Comparison of ENCODE assay signal across 20 mouse cellular contexts in the genomic region with DNA sequence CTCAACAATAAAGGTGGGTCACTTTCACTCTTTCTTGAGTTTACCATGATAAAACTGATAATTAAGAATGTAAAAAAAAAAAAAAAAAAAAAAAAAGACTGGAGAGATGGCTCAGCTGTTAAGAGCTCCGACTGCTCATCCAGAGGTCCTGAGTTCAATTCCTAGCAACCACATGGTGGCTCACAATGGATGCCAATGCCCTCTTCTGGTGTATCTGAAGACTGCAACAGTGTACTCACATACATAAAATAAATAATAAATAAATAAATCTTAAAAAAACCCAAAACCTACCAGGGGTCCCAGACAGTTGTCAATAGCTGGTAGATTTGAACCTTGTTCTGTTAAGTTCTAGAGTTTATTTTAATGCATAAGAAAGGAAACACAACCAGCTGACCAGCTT. TPM values are rescaled to one million over a fixed set of nuclear protein-coding genes. Genes with fewer than 3 reads are reported as not detected.
DNase-seq lines count a peak whose midpoint lies in the region; ATAC-seq and TF ChIP-seq lines count a peak whose summit lies in the region.
"Had no signal": no experiment of that assay in that cellular context is flagged by ENCODE, and none has a peak within 500 bp of the region (broad histone marks: within the 10 kb centered on the region; RNA-seq: fewer than 3 reads in every experiment).

No protein-coding gene starts in this region.

- peaks cover 8% of the 10 kb centered on the region; the same call in 1 of the 2 replicates for H3K4me1 ChIP-seq in kidney, adult 2 months (ENCODE audit: control insufficient read depth, insufficient read depth, low read length)
- H3K4me1 ChIP-seq in kidney, embryonic 14.5 days (ENCODE audit: control insufficient read depth, insufficient read depth, low read length), result peaks cover 10% of the 10 kb centered on the region
- peaks cover 1% of the 10 kb centered on the region; the same call in 1 of the 2 replicates for H3K4me1 ChIP-seq in lung, postnatal 0 days (ENCODE audit: insufficient read depth, low read depth, low read length)

- no peaks in the 10 kb centered on the region for H3K9me3 ChIP-seq in kidney, embryonic 14.5 days (ENCODE audit: control insufficient read depth, low read length)
- H3K9me3 ChIP-seq in lung, postnatal 0 days (ENCODE audit: low read length), result no peaks in the 10 kb centered on the region
- H3K9me3 ChIP-seq: forebrain, embryonic 12.5 days; heart, embryonic 12.5 days; limb, embryonic 10.5 days; lung, embryonic 15.5 days; stomach, embryonic 15.5 days had no signal

- H3K4me2 ChIP-seq in kidney, embryonic 14.5 days (replicated peaks; ENCODE audit: low read depth, low read length), result no peak overlapping the region
- H3K4me2 ChIP-seq in lung, postnatal 0 days (replicated peaks; ENCODE audit: low read depth, low read length), result no peak overlapping the region
- H3K4me2 ChIP-seq: forebrain, embryonic 12.5 days; heart, embryonic 12.5 days; lung, embryonic 15.5 days; midbrain, embryonic 11.5 days; stomach, embryonic 15.5 days had no signal

- H3K27me3 ChIP-seq in kidney, adult 2 months (replicated peaks; ENCODE audit: control insufficient read depth, insufficient read depth, low read length), result no peaks in the 10 kb centered on the region
- H3K27me3 ChIP-seq in kidney, embryonic 14.5 days (ENCODE audit: control insufficient read depth, insufficient read depth, low read length), result peaks cover 45% of the 10 kb centered on the region
- peaks cover 2% of the 10 kb centered on the region; the same call in 1 of the 2 replicates for H3K27me3 ChIP-seq in lung, postnatal 0 days (replicated peaks; ENCODE audit: insufficient read depth, low read length)

- WGBS in kidney, adult 2 months, result 70% methylated on average over 1 of the region's 1 CpGs
- WGBS in kidney, embryonic 14.5 days, result 88% methylated on average over 1 of the region's 1 CpGs
- WGBS in lung, postnatal 0 days, result 79% methylated on average over 1 of the region's 1 CpGs

- TF ChIP-seq CTCF in kidney, adult 2 months (conservative IDR thresholded peaks at IDR 0.05; ENCODE audit: insufficient read depth, insufficient read length, low read depth, low read length), result 0 out of 2 replicates have a peak, but pooled peaks have one; percentile 15
- peak; percentile 53 for TF ChIP-seq CTCF in lung, postnatal 0 days (IDR thresholded peaks at IDR 0.05)

- no peaks in the 10 kb centered on the region for H3K36me3 ChIP-seq in kidney, adult 2 months (ENCODE audit: control insufficient read depth, insufficient read depth, low read length)
- H3K36me3 ChIP-seq in kidney, embryonic 14.5 days (ENCODE audit: control insufficient read depth, insufficient read depth, low read length), result no peaks in the 10 kb centered on the region
- no peaks in the 10 kb centered on the region for H3K36me3 ChIP-seq in lung, postnatal 0 days (ENCODE audit: insufficient read depth, low read length)
- H3K36me3 ChIP-seq: forebrain, embryonic 12.5 days; heart, embryonic 12.5 days; limb, embryonic 10.5 days; lung, embryonic 15.5 days; stomach, embryonic 15.5 days had no signal

- TF ChIP-seq POLR2A in kidney, adult 2 months (IDR thresholded peaks at IDR 0.05; ENCODE audit: low read depth, low read length), result no peak

- no peak for TF ChIP-seq EP300 in lung, postnatal 0 days (IDR thresholded peaks at IDR 0.05)

- H3K4me3 ChIP-seq in kidney, adult 2 months (ENCODE audit: insufficient read depth, low read depth, low read length), result no peak overlapping the region
- no peak overlapping the region for H3K4me3 ChIP-seq in kidney, embryonic 14.5 days (ENCODE audit: low read length)
- H3K4me3 ChIP-seq in lung, postnatal 0 days (ENCODE audit: low read depth, low read length), result no peak overlapping the region
- H3K4me3 ChIP-seq: forebrain, embryonic 12.5 days; heart, embryonic 12.5 days; limb, embryonic 10.5 days; lung, embryonic 15.5 days; myocyte; stomach, embryonic 15.5 days had no signal

- ATAC-seq in kidney, embryonic 14.5 days (ENCODE audit: low FRiP score, low TSS enrichment), result no peak
- no peak for ATAC-seq in lung, postnatal 0 days
- ATAC-seq: inflammation-experienced regulatory T-cells, adult 6 months had no signal

- DNase-seq in kidney, adult 2 months, result peak; percentile 42
- peak; percentile 30 for DNase-seq in lung, postnatal 0 days (ENCODE audit: low spot score)
- DNase-seq in lung, adult 18-20 months, result no peak
- DNase-seq in ES-CJ7 (ENCODE audit: low read depth, low spot score), result peak; percentile 38
- peak; percentile 51 for DNase-seq in brain, adult 2 months (ENCODE audit: low read depth, low spot score)
- no peak for DNase-seq in ovary, postnatal 36 days (ENCODE audit: low spot score)
- DNase-seq: adrenal gland, postnatal 10 days; cerebellum, adult 2 months; gastrocnemius, postnatal 10 days; heart, postnatal 4 days; right cerebral cortex, adult 18-20 months had no signal

- H3K9ac ChIP-seq in kidney, embryonic 14.5 days (ENCODE audit: low read depth, low read length), result no peak overlapping the region
- no peak overlapping the region for H3K9ac ChIP-seq in lung, postnatal 0 days (replicated peaks; ENCODE audit: low read depth)
- H3K9ac ChIP-seq: forebrain, embryonic 12.5 days; heart, embryonic 12.5 days; lung, embryonic 15.5 days; stomach, embryonic 15.5 days had no signal

- no peak overlapping the region for H3K27ac ChIP-seq in kidney, adult 2 months (ENCODE audit: insufficient read depth, low read depth, low read length)
- no peak overlapping the region for H3K27ac ChIP-seq in kidney, embryonic 14.5 days (ENCODE audit: low read depth, low read length)
- no peak overlapping the region for H3K27ac ChIP-seq in lung, postnatal 0 days (ENCODE audit: low read length)
- H3K27ac ChIP-seq: forebrain, embryonic 12.5 days; limb, embryonic 10.5 days; lung, embryonic 15.5 days; stomach, embryonic 15.5 days had no signal

RNA-seq across cellular contexts. Expression of a gene that starts 5.8 kb away (rescaled TPM):
- 4.7 and 7.7 TPM in 2 replicates for polyA plus RNA-seq in kidney, adult 2 months (2012; rRNA removed)
- polyA plus RNA-seq in kidney, embryonic 14.5 days (2014; fragmentation: Nextera tagmentation; extraction: Ambion mirVana), result 3.1 and 3.4 TPM in 2 replicates
- polyA plus RNA-seq in lung, postnatal 0 days (2015; fragmentation: Nextera tagmentation; extraction: Ambion mirVana), result 4.0 and 4.2 TPM in 2 replicates

RNA-seq across cellular contexts. Expression of a gene that starts 7.8 kb away (rescaled TPM):
- 7.6 and 9.1 TPM in 2 replicates for polyA plus RNA-seq in kidney, adult 2 months (2012; rRNA removed)
- 1.1 and 1.3 TPM in 2 replicates for polyA plus RNA-seq in kidney, embryonic 14.5 days (2014; fragmentation: Nextera tagmentation; extraction: Ambion mirVana)
- polyA plus RNA-seq in lung, postnatal 0 days (2015; fragmentation: Nextera tagmentation; extraction: Ambion mirVana), result 85.6 and 94.9 TPM in 2 replicates
- polyA plus RNA-seq: midbrain, embryonic 11.5 days; myocyte had no signal

RNA-seq across cellular contexts. Expression of a gene that starts 8.6 kb away (rescaled TPM):
- polyA plus RNA-seq in kidney, adult 2 months (2012; rRNA removed), result 17.8 and 18.3 TPM in 2 replicates
- polyA plus RNA-seq in kidney, embryonic 14.5 days (2014; fragmentation: Nextera tagmentation; extraction: Ambion mirVana), result 6.8 and 10.8 TPM in 2 replicates
- polyA plus RNA-seq in lung, postnatal 0 days (2015; fragmentation: Nextera tagmentation; extraction: Ambion mirVana), result 7.7 and 9.9 TPM in 2 replicates

RNA-seq across cellular contexts. Expression of a gene that starts 19.0 kb away (rescaled TPM):
- polyA plus RNA-seq in kidney, adult 2 months (2012; rRNA removed), result 54.9 and 55.5 TPM in 2 replicates
- 49.7 and 61.8 TPM in 2 replicates for polyA plus RNA-seq in kidney, embryonic 14.5 days (2014; fragmentation: Nextera tagmentation; extraction: Ambion mirVana)
- polyA plus RNA-seq in lung, postnatal 0 days (2015; fragmentation: Nextera tagmentation; extraction: Ambion mirVana), result 256 and 260 TPM in 2 replicates

RNA-seq across cellular contexts. Expression of a gene that starts 57.8 kb away (rescaled TPM):
- polyA plus RNA-seq in kidney, adult 2 months (2012; rRNA removed), result 12.1 and 15.7 TPM in 2 replicates
- 28.5 and 33.2 TPM in 2 replicates for polyA plus RNA-seq in kidney, embryonic 14.5 days (2014; fragmentation: Nextera tagmentation; extraction: Ambion mirVana)
- polyA plus RNA-seq in lung, postnatal 0 days (2015; fragmentation: Nextera tagmentation; extraction: Ambion mirVana), result 12.1 and 12.2 TPM in 2 replicates

Comparison
In these comparisons a context has a peak if more than half of its experiments do, and no peak if none do; other contexts are left out.
1. DNase-seq: peak in kidney, adult 2 months (single experiment), lung, postnatal 0 days (single experiment), ES-CJ7 (single experiment) and brain, adult 2 months (single experiment); none in lung, adult 18-20 months (0 of 2) and ovary, postnatal 36 days (single experiment).